Mouse (Mus musculus): ENCODE data around the gene Vmn2r1. TPM values are rescaled to one million over a fixed set of nuclear protein-coding genes. Genes with fewer than 3 reads are reported as not detected.

Vmn2r1 gene
- polyA plus RNA-seq (2012; rRNA removed) = 0.38 and 0.42 TPM in 2 replicates

DNA sequence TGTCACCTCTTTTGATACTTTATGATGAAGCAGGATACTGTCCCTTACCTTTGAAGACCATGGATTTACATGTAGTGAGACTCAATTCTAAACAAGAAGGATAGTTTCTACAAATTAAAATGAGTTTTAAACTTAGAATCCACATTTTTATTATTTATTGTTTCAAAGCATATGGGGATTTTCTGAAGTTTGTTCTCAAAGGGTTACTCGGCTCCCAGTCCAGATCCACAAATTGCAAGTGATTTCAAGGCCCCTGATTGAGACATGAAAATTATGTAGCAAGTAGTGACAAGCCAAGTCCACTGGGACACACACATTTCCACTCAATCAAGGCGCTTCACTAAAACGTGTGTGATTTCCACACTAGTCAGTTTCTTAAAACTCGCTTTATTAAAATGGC, at the start of gene Vmn2r1:
Gene Vmn2r1, plus strand, starts transcription at position 301 of the 400 bp plus-strand sequence.
- Histone ChIP-seq H3K4me1 (ENCODE audit: control insufficient read depth, insufficient read depth, low read length) (no peaks in the 10 kb centered on the region), H3K4me3 (ENCODE audit: insufficient read depth, low read length) (no peak within 1 kb of the TSS), H3K27ac (ENCODE audit: insufficient read depth, low read length) (no peak within 1 kb of the TSS)
- TF ChIP-seq CTCF (IDR thresholded peaks at IDR 0.05; ENCODE audit: extremely low read depth, insufficient read depth, low read length) = no peak

DNA sequence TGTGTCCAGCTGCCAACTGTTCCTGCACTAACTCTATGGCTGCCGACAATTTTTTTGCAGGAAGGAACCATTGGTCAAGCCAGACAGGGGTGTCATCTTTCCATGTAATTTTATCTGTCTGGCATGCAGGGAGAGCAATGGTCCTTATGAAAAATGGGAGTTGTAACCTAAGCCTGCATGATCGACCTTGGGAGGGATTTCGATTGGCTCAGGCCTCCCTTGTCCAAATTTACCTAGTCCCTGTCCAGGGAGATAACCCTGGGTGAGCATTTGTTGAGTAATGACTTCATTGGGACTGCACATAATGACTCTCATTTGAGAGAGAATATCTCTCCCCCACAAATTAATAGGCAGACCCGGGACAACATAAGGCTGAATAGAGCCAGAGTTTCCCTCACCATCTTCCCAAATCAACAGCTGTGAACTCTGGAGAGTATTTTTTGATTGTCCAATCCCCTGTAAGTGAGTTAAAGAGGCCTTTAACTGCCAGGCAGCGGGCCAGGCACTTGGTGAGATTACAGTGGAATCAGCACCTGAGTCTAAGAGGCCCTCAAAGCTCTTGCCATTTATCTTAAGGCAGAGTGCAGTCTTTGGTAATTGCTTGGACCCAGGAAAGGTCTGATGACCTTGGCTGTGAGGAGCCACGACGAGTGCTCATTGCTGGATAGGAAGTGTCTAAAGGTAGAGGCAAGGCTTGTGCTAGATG, 43.1 kb upstream of the Vmn2r1 start:
- Histone ChIP-seq H3K4me3 (ENCODE audit: insufficient read depth, low read length) (no peak overlapping the region), H3K4me1 (ENCODE audit: control insufficient read depth, insufficient read depth, low read length) (no peaks in the 10 kb centered on the region), H3K27ac (ENCODE audit: insufficient read depth, low read length) (no peak overlapping the region)
- TF ChIP-seq POLR2A (IDR thresholded peaks at IDR 0.05; ENCODE audit: extremely low read depth, insufficient read depth, low read length) (no peak), CTCF (IDR thresholded peaks at IDR 0.05; ENCODE audit: extremely low read depth, insufficient read depth, low read length) (no peak)

DNA sequence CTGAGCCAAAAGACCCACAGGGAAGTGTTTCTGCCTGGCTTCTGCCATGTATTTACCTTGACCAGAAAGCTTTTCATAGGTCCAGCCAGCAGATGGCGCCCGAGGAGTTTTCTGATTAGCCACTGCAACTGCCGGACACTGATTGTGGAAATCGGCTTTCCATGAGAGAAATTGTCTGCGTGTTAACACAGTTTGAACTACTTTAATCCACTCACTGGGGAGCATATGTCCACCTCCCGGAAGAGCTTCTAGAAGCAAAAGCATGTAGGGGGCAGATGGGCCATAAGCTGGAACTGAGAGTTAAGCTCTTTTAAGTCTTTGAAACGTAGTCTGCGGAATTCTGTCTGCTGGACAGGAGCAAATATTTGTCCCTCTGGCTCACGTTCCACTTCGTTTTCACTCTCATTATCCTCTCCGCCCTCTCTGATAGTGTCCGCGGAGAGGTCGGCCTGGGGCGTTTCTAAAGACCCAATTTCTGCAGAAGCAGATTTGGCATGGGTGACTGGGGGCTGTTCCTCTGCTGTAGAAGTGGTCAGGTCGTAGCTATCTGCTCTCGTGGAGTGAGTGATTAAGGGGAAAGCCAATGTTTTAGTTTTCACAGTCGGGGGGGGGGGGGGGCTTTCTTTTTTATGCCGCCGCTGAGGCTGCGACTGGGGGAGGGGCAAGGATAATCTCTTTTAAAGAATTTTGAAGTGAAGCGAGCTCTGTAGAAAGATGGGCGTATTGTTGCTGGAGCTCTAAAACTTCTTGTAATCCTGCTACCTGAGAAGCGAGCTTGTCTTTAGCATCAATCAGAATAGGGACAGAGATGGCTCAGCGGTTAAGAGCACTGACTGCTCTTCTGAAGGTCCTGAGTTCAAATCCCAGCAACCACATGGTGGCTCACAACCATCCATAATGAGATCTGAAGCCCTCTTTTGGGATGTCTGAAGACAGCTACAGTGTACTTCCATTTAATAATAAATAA, 41.2 kb upstream of the Vmn2r1 start:
- H3K27ac ChIP-seq (ENCODE audit: insufficient read depth, low read length) = no peak overlapping the region
- no peak for TF ChIP-seq POLR2A (IDR thresholded peaks at IDR 0.05; ENCODE audit: extremely low read depth, insufficient read depth, low read length)
- peak; percentile 70 for TF ChIP-seq CTCF (IDR thresholded peaks at IDR 0.05; ENCODE audit: extremely low read depth, insufficient read depth, low read length)

DNA sequence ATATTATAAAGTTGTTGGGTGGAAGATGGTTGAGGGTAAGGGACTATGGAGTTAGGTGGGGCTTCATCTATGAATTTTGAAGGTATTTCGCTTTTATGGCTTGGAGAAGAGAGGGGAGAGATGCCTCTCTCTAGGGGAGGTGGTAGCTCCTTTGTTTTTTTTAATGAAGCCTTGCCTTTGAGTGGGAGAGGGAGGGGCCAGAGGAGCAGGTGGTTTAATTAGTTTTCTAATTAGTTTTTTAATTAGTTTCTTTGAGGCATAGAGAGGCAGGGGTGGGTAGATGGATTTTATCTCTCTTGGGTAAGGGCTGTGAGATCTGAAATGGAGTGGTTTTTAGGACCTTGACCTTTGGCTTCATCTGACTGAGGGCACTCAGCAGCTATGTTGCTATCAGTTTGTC, 31.4 kb downstream of the Vmn2r1 start:
- Histone ChIP-seq H3K4me1 (ENCODE audit: control insufficient read depth, insufficient read depth, low read length) (no peaks in the 10 kb centered on the region), H3K27ac (ENCODE audit: insufficient read depth, low read length) (no peak overlapping the region), H3K4me3 (ENCODE audit: insufficient read depth, low read length) (no peak overlapping the region)
- TF ChIP-seq POLR2A (IDR thresholded peaks at IDR 0.05; ENCODE audit: extremely low read depth, insufficient read depth, low read length) (no peak), CTCF (IDR thresholded peaks at IDR 0.05; ENCODE audit: extremely low read depth, insufficient read depth, low read length) (no peak)

More for the DNA sequence above, 41.2 kb upstream of the Vmn2r1 start:
- Histone ChIP-seq H3K4me1 (ENCODE audit: control insufficient read depth, insufficient read depth, low read length) (no peaks in the 10 kb centered on the region), H3K4me3 (ENCODE audit: insufficient read depth, low read length) (peak overlapping the region; percentile 28)

DNA sequence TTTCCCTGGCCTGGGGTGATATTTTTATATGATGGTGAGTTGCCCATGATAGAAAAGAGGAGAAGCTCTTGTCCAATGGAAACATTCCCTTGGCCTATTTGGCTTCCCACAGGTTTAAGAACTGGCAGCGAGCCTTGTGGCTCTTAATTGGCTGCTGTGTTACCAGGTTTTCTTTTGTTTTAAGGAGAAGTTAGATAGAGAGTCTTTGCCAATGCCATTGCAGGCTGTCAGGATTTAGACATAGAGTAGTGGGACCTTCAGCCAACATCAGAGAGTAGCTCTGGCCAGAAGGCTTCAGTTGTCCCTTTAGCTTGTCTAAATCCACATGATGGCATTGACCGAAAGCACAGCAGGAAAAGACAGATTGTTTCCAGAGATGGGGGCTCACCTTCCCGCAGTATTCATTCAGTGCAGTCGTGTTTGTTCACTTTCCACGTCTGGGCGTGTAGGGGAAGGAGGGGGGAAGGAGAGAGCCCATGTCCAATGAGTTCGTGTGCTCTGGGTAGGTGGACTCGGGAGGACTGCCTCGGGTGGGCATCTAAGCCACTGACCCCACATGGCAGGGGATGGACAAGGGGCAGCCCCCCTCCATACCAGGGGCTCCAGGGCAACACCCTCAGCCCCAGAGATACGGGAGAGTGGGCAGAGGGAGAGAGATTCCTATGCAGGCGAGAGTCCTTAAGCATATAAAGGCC, 32.2 kb downstream of the Vmn2r1 start:
- no peak overlapping the region for H3K4me3 ChIP-seq (ENCODE audit: insufficient read depth, low read length)
- no peak for TF ChIP-seq CTCF (IDR thresholded peaks at IDR 0.05; ENCODE audit: extremely low read depth, insufficient read depth, low read length)
- no peak for TF ChIP-seq POLR2A (IDR thresholded peaks at IDR 0.05; ENCODE audit: extremely low read depth, insufficient read depth, low read length)

DNA sequence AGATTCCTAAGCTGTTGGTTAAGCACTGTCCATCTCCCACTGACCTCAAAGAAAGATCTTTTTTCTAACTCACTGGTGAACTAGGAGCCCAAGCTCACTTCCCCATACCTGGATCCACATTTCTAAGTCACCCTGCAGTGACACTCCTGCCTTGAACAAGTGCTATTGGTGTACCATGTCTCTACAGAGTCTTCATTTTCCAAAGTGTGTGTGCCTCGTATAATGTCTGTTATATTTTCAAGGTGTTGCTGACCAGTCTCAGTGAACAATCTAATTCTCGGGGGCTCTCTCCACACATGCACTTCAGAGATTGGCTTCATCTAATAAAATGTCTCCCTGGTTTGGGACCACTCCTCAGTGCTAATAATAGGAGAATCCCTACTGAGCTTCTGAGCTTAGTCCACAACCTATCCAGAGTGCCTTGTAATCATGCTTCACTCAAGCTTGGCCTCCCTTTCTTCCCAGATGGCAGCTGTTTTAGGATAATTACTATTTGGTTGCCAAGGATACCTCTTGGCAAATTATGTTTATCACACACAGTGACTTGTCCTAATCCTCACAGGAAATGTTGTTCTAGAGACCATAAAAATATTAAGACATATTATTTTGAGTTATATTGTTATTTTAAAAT, 60.6 kb downstream of the Vmn2r1 start, which contains the start of gene Vmn2r2:
Gene Vmn2r2, minus strand, starts transcription at position 51 of the 631 bp plus-strand sequence.
- no peak within 1 kb of the TSS for H3K27ac ChIP-seq (ENCODE audit: insufficient read depth, low read length)
- H3K4me3 ChIP-seq (ENCODE audit: insufficient read depth, low read length) = no peak within 1 kb of the TSS
- TF ChIP-seq POLR2A (IDR thresholded peaks at IDR 0.05; ENCODE audit: extremely low read depth, insufficient read depth, low read length) (no peak), CTCF (IDR thresholded peaks at IDR 0.05; ENCODE audit: extremely low read depth, insufficient read depth, low read length) (no peak)
- H3K4me1 ChIP-seq (ENCODE audit: control insufficient read depth, insufficient read depth, low read length) = no peaks in the 10 kb centered on the region

More for the DNA sequence above, 32.2 kb downstream of the Vmn2r1 start:
- H3K4me1 ChIP-seq (ENCODE audit: control insufficient read depth, insufficient read depth, low read length) = no peaks in the 10 kb centered on the region
- no peak overlapping the region for H3K27ac ChIP-seq (ENCODE audit: insufficient read depth, low read length)

Other genes starting within 250 kb of the Vmn2r1 start
- gene Plch1, start 182.1 kb upstream of the Vmn2r1 start, polyA plus RNA-seq (2012; rRNA removed) = 5.0 TPM in 2 replicates
- gene E130311K13Rik, start 152.1 kb upstream of the Vmn2r1 start, polyA plus RNA-seq (2012; rRNA removed) = 9.0 and 9.9 TPM in 2 replicates
- 17.7 and 18.5 TPM in 2 replicates for gene Slc33a1, start 116.8 kb upstream of the Vmn2r1 start, polyA plus RNA-seq (2012; rRNA removed)
- 15.9 and 16.1 TPM in 2 replicates for gene Gmps, start 105.4 kb upstream of the Vmn2r1 start, polyA plus RNA-seq (2012; rRNA removed)
- not detected in 2 replicates for gene Vmn2r2, start 60.4 kb downstream of the Vmn2r1 start, polyA plus RNA-seq (2012; rRNA removed)
- not detected in 2 replicates for gene Vmn2r3, start 208.2 kb downstream of the Vmn2r1 start, polyA plus RNA-seq (2012; rRNA removed)

All from cortical plate, adult 2 months (tissue).